Mouse (Mus musculus) brain, embryonic 14.5 days (tissue): Measurements from ENCODE around the gene Cacna2d3.

ENCODE experiments used
- CTCF ChIP-seq: fragments of 200-500 bp; IDR thresholded peaks from 2 replicates; pipeline ENCODE4 v1.5.1; 2012; ENCODE audit warnings: inconsistent platforms, mild to moderate bottlenecking, moderate library complexity, borderline replicate concordance; ENCODE audit not compliant: insufficient read depth, insufficient read length; ENCODE audit errors: extremely low read depth
- POLR2A ChIP-seq: fragments of 200-500 bp; IDR thresholded peaks from 2 replicates; pipeline ENCODE4 v1.6.1; 2012; ENCODE audit warnings: mild to moderate bottlenecking, inconsistent platforms, borderline replicate concordance; ENCODE audit not compliant: poor library complexity, insufficient read depth, insufficient read length, severe bottlenecking; ENCODE audit errors: extremely low read depth

DNA sequence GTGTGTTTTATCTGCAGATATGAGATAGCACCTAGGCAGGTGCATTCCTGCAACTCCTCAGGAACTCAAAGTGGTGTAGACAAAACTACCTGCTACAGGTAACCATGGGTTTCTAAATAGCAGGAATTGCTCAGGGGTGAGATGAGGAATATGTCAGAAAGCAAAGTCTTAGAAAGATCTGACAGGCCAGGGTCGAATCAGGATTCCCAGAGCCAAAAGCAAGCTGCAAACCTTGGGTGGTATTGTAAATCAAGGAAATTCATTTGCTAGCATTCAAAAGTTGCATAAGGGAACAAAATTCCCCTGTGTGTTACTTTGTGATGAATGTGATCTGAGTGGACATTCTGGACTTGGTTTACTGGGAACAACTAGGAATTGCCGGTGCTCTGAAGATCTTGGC is 291.9 kb downstream of the Cacna2d3 start:
- TF ChIP-seq POLR2A (no peak), CTCF (no peak)
